Mouse (Mus musculus): ENCODE measurements around the gene Vmn1r223. TPM values are rescaled to one million over a fixed set of nuclear protein-coding genes. Genes with fewer than 3 reads are reported as not detected.

Gene Vmn1r223
- polyA plus RNA-seq (2012; fragmentation: generic; extraction: Trizol) = not detected

GRCm38 (mm10) chr13:23246834-23247233 is at the start of gene Vmn1r223:
TSS of gene Vmn1r223 (plus strand) at chr13:23247134.

GRCm38 (mm10) chr13:23213827-23214226 is 33.1 kb upstream of the Vmn1r223 start, which contains the start of gene Vmn1r221:
TSS of gene Vmn1r221 (plus strand) at chr13:23214127.

GRCm38 (mm10) chr13:23235847-23236246 is 11.1 kb upstream of the Vmn1r223 start, which contains the start of gene Vmn1r222:
TSS of gene Vmn1r222 (minus strand) at chr13:23235947.

Other genes starting within 250 kb of the Vmn1r223 start
- gene Vmn1r213, start 239.5 kb upstream of the Vmn1r223 start, polyA plus RNA-seq (2012; fragmentation: generic; extraction: Trizol) = not detected
- gene Vmn1r214, start 216.7 kb upstream of the Vmn1r223 start, polyA plus RNA-seq (2012; fragmentation: generic; extraction: Trizol) = not detected
- gene Vmn1r215, start 179.1 kb upstream of the Vmn1r223 start, polyA plus RNA-seq (2012; fragmentation: generic; extraction: Trizol) = not detected
- gene Vmn1r217, start 128.9 kb upstream of the Vmn1r223 start, polyA plus RNA-seq (2012; fragmentation: generic; extraction: Trizol) = not detected
- gene Vmn1r218, start 114.0 kb upstream of the Vmn1r223 start, polyA plus RNA-seq (2012; fragmentation: generic; extraction: Trizol) = not detected
- gene Vmn1r219, start 87.8 kb upstream of the Vmn1r223 start, polyA plus RNA-seq (2012; fragmentation: generic; extraction: Trizol) = not detected
- gene Vmn1r220, start 59.2 kb upstream of the Vmn1r223 start, polyA plus RNA-seq (2012; fragmentation: generic; extraction: Trizol) = not detected
- gene Vmn1r221, start 33.0 kb upstream of the Vmn1r223 start, polyA plus RNA-seq (2012; fragmentation: generic; extraction: Trizol) = not detected
- gene Vmn1r222, start 11.2 kb upstream of the Vmn1r223 start, polyA plus RNA-seq (2012; fragmentation: generic; extraction: Trizol) = not detected
- gene Zfp322a, start 122.1 kb downstream of the Vmn1r223 start, polyA plus RNA-seq (2012; fragmentation: generic; extraction: Trizol) = 1 to 10 TPM in 1 of 2 experiments, under 1 TPM in 1; 0.22 to 1.4 TPM
- gene Abt1, start 176.7 kb downstream of the Vmn1r223 start, polyA plus RNA-seq (2012; fragmentation: generic; extraction: Trizol) = 10 to 100 TPM in 1 of 2 experiments, 1 to 10 TPM in 1; 9.5 to 13.6 TPM
- not detected for gene Btn1a1, start 218.8 kb downstream of the Vmn1r223 start, polyA plus RNA-seq (2012; fragmentation: generic; extraction: Trizol)
- under 1 TPM in 1 of 2 experiments, not detected in 1; 0.15 TPM for gene Btn2a2, start 241.7 kb downstream of the Vmn1r223 start, polyA plus RNA-seq (2012; fragmentation: generic; extraction: Trizol)